Mouse (Mus musculus) layer of hippocampus, adult 2 months (tissue): Measurements from ENCODE around the gene Fam78b. TPM values are rescaled to one million over a fixed set of nuclear protein-coding genes. Genes with fewer than 3 reads are reported as not detected.

ENCODE experiments used
- DNase-seq, 2 experiments: peaks; one replicate each; pipeline ENCODE4 v3.0.0; 2022; ENCODE audit warnings: low spot score in 2 of 2
- H3K27ac ChIP-seq: fragments of 200-600 bp; 2 replicates; pipeline ENCODE4 v1.8.1; 2022
- H3K4me3 ChIP-seq: fragments of 200-600 bp; 2 replicates; pipeline ENCODE4 v1.8.1; 2022; ENCODE audit warnings: mild to moderate bottlenecking
- CTCF ChIP-seq: fragments of 200-600 bp; conservative IDR thresholded peaks from 2 replicates; pipeline ENCODE4 v1.8.1; 2022; ENCODE audit warnings: antibody characterized with exemption, mild to moderate bottlenecking, moderate library complexity
- total RNA-seq, 2 experiments: library from RNA; stranded (reverse); gene quantifications; 2 replicates each; pipeline ENCODE4 v1.2.3; 2021

Gene Fam78b
- total RNA-seq, 2 experiments from 2014 or later, result 22.5 to 22.7 TPM

DNA sequence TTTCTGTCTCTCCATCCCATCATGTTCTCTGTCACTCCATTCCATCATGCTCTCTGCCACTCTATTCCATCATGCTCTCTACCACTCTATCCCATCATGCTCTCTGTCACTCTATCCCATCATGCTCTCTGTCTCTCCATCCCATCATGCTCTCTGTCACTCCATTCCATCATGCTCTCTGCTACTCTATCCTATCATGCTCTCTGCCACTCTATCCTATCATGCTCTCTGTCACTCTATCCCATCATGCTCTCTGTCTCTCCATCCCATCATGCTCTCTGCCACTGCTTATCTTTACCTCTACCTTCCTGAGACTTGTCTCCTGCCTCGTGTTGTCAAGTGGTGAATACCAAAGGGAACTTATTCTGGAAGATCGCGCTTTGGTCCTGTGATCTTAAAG lies 49.6 kb downstream of the Fam78b start:
- no peak for TF ChIP-seq CTCF
- Histone ChIP-seq H3K4me3 (no peak overlapping the region), H3K27ac (no peak overlapping the region)
- no peak for DNase-seq

GRCm38 (mm10) chr1:167054029-167054428 lies 52.8 kb downstream of the Fam78b start:
- H3K4me3 ChIP-seq, result no peak overlapping the region
- H3K27ac ChIP-seq, result no peak overlapping the region
- DNase-seq, result no peak
- TF ChIP-seq CTCF, result no peak

DNA sequence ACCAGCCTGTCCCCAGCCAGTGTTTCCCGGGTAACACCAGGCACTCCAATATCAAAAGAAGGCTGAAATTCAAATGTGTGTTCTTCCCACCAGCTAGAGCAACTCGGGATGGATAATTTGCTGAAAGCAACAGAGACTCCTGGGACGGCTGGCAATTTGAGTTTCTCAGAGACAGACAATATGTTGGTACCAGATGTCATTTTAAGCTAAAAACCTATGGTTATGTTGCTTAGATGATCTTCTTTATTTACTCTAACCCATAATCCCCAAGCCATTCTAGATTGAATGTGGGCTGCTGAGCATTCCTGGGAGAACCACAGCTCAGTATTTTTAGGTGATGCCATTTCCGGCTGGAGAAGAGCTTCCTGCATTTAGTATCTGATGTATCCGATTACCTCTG lies 56.3 kb downstream of the Fam78b start:
- Histone ChIP-seq H3K4me3 (no peak overlapping the region), H3K27ac (no peak overlapping the region)
- DNase-seq, result peak in 1 of 2 experiments; percentile 55
- TF ChIP-seq CTCF, result no peak

DNA sequence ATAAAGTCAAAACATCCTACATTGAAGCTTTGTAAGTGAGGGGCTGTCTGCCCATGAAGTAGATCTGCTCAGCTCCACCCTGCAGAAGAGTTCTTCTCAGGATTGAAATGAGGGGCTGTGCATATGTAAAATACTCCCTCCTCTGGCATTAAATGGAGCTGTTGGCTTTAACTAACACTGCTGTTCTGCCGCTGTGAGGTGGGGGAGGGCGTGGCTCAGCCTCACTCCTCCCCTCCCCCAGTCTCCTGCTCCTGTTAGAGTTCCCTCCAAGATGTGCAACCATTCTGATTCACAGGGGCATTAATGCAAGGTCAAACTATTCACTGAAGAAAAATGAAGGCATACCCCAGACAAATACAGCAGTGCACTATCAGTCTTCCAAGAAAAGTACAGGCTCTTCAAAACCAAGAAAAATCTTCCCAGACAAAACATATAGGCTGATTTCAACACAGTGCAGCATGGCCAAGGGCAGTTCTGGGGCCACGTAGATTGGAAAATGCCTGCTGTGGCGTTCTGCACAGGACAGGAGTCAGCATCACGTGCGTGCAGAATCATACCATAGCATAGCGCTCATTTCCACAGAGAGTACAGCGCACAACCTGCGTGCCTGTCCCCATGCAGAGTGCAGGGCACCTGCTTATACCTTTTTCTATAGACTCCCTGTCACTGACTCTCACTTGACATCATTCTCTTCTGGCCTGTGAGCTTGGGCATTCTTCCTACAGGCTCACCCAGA lies 58.5 kb downstream of the Fam78b start:
- no peak for DNase-seq
- TF ChIP-seq CTCF, result no peak
- H3K4me3 ChIP-seq, result no peak overlapping the region
- no peak overlapping the region for H3K27ac ChIP-seq

DNA sequence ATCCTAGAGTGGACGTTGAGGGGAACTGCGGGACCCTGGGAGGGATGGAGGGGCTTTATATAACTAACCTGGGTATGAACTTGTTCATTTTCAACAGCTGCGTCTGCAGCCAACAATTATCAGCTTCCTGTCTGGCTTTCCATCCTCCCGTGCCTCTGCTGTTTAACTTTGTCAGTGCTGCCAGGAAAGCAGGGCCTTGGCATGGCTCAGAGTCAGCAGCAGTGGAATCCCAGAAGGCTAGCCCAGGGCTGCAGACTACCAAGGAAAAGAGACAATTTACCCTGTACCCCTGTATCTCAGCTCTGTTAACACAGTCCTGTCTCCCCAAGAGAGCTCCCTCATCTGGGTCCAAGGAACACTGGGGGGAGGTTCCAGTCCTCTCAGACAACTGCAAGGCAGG lies 62.8 kb downstream of the Fam78b start:
- no peak for DNase-seq
- Histone ChIP-seq H3K27ac (no peak overlapping the region), H3K4me3 (no peak overlapping the region)
- TF ChIP-seq CTCF, result no peak; the same call in 1 of the 2 replicates

DNA sequence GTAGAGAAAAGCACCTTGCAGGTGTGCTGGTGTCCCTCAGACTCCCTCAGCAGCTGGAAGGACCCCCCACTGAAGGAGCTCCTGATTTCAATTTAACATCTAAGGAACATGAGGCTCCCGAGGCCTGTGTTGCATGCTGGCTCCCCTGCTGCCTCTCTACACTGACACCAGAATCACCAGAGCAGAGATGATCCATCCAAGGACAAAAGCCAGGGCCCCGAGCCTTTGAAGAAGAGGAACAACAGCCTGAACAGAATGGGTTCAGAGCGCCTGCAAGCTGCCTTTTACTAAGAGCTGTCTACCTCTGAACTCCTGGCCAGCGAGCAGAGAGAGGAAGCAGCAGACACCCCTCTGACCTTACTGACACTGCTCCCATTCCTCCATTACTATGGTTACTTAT lies 64.3 kb downstream of the Fam78b start:
- no peak for DNase-seq
- TF ChIP-seq CTCF, result no peak
- Histone ChIP-seq H3K27ac (no peak overlapping the region), H3K4me3 (no peak overlapping the region)

GRCm38 (mm10) chr1:167065986-167066385 lies 64.8 kb downstream of the Fam78b start:
- no peak for TF ChIP-seq CTCF
- Histone ChIP-seq H3K4me3 (no peak overlapping the region), H3K27ac (no peak overlapping the region; the same call in 1 of the 2 replicates)
- no peak for DNase-seq

DNA sequence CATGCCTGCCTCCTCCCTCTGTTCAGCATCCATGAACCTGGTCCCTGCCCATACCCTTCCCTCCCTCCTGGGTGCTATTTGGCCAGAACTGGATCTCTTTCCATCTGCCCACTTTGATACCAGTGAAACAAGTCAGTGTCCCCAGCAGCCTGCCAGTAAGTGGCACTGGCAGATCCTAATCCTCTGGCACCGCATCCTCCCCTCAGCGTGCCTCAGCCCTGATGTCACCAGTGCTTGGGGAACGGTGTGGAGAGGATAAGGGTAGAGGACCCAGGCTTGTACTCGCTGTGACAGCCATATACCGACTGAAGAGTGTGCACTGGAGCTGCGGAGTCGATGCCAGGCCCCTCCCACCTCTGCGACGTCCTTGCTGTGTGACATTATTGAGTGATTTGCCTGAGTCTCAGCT lies 65.7 kb downstream of the Fam78b start:
- DNase-seq, result no peak
- H3K4me3 ChIP-seq, result no peak overlapping the region
- TF ChIP-seq CTCF, result no peak
- no peak overlapping the region for H3K27ac ChIP-seq

GRCm38 (mm10) chr1:167069741-167070140 lies 68.5 kb downstream of the Fam78b start:
- no peak for DNase-seq
- Histone ChIP-seq H3K27ac (no peak overlapping the region), H3K4me3 (no peak overlapping the region)
- TF ChIP-seq CTCF, result no peak

DNA sequence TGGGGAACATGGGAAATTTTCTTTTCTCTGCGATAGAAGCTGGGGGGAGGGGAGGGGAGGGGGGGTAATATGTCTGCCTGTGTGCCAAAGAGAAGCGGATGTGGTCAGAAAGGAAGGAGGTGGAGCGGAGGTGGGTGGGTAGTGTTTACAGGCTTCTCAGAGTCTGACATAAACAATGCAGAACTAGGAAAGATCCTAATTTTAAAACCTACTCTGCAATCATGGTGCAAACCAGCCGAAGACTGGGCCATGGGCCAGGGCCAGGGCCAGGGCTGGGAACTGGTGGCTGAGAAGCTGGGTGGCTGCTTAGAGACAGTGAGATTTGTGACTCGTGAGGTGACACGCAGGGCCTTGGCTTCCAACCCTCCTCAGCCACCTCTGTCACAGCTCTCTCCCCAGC lies 69.1 kb downstream of the Fam78b start:
- no peak overlapping the region for H3K27ac ChIP-seq

DNA sequence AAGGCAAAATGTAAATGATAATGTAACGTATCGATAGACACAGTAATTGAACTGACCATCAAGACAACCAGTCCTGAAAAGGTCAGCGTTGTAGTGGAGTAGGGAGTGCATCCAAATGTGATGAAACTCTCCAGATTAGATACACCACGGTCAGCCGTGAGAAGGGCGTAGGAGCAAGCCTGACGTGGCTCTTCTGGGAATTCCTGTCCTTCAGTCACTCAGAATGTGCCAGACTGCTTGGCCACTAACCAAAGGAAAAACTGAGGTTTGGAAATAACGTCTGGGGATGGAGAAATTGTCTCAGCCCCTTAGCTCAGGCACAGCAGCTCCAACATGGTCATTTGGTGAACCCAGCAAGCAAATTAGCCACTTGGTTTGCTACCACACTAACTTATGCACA lies 74.5 kb downstream of the Fam78b start:
- no peak for TF ChIP-seq CTCF
- H3K27ac ChIP-seq, result no peak overlapping the region
- H3K4me3 ChIP-seq, result no peak overlapping the region
- DNase-seq, result no peak

More for the DNA sequence above, 69.1 kb downstream of the Fam78b start:
- no peak for DNase-seq
- H3K4me3 ChIP-seq, result no peak overlapping the region
- no peak for TF ChIP-seq CTCF

DNA sequence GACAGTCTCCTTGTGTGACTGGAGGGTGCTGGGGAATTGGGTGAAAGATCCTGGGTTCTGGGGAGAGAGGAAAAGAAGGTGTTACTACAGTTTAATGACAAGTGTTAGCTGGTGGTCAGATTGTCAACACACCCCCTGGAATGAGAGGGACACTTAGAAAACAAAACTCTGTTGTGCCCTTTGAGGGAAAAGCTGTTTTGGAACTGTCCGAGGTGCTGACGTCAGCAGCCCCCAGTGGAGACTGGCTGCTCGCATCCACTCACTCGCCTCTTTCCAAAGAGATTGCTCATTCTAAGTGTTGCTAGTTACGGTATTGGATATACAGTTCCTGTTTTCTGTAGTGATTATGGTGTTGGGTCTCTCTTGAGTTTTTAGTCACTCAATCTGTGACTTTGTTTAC lies 78.3 kb downstream of the Fam78b start:
- Histone ChIP-seq H3K4me3 (no peak overlapping the region), H3K27ac (no peak overlapping the region)
- no peak for DNase-seq
- no peak for TF ChIP-seq CTCF

- TF ChIP-seq CTCF, result no peak
- DNase-seq, result no peak
- H3K27ac ChIP-seq, result no peak overlapping the region
- H3K4me3 ChIP-seq, result no peak overlapping the region
Measured at GRCm38 (mm10) chr1:167081946-167082345, 80.7 kb downstream of the Fam78b start.

DNA sequence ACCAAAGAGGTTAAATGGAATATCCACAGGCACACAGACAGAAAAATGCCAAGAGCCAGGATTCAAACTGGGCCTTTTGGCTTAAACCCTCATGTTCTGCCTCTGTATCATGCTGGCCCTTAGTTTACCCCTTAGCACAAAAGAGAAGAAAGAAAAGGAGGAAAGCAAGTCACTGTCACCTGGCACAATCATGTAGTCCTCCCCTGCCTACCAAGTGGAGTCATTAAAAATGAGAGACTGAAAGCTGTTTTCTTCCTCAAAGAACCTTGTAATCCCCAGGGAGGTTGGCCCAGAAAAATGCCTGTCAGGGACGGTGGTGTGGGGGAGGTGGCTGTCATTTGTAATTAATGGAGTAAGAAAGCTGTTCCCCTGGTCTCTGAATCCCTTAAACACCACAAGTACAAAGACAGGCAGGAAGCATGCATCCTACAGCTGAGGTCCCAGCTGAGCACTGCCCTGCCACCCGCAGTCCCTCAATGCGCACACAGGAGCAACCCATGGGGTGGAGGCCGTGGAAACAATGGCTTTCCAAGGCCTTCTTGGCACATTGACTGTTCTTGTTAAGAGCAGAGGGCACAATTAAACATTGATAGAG lies 81.4 kb downstream of the Fam78b start:
- no peak overlapping the region for H3K4me3 ChIP-seq
- DNase-seq, result no peak
- no peak for TF ChIP-seq CTCF
- H3K27ac ChIP-seq, result no peak overlapping the region
